Mouse (Mus musculus) liver, embryonic 14.5 days (tissue): ENCODE measurements around the gene Pklr.

ENCODE experiments used
- CTCF ChIP-seq: IDR thresholded peaks from 2 replicates; pipeline ENCODE4 v1.5.1; 2016; ENCODE audit warnings: antibody characterized with exemption, low read depth, control low read depth
- EP300 ChIP-seq: IDR thresholded peaks from 2 replicates; pipeline ENCODE4 v1.6.1; 2016; ENCODE audit warnings: antibody characterized with exemption, low read depth

GRCm38 (mm10) chr3:89165268-89165870, 29.4 kb downstream of the Pklr start:
- TF ChIP-seq CTCF (no peak), EP300 (no peak)
